Mouse (Mus musculus): ENCODE measurements around the gene Abcc1. TPM values are rescaled to one million over a fixed set of nuclear protein-coding genes. Genes with fewer than 3 reads are reported as not detected.

Abcc1 gene
- polyA plus RNA-seq, 1 experiment from 2014 or later = 13.2 TPM

DNA sequence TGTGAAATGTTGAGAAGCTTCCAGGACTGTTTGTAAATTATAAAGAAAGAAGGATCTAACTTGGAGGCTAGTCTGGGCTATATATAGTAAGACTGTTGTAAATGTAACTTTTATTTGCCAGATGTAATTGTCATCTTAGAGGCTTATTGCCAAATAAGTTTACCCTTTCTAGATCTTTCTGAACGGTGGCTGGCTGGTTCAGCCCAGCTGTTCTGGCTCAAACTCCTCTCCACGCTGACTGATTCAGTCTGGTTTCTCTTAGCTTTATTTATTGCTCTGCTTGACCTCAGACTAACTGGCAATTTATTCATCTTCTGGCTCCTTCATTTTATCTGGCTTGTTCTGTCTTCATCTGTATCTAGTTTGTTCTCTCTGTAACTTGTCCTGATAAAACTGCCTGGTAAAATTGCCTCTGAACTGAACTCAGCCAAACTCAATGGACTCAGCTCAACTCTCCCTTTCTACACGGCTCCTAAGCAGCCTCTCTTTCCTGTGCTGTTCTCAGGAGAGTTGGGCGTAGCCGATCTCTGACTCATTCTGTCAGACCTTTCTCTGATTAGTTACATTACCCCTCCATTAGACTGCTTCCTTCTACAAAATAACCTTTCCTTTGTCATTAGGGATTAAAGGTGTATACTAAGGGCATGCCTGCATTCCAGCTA, 55.7 kb downstream of the Abcc1 start:
- ATAC-seq (ENCODE audit: insufficient read depth) (peak; percentile 83), DNase-seq (peak; percentile 71)
- Histone ChIP-seq H3K36me3 (ENCODE audit: insufficient read depth) (peaks cover 15% of the 10 kb centered on the region; the same call in 1 of the 2 replicates), H3K9me3 (ENCODE audit: low read depth, low read length) (no peaks in the 10 kb centered on the region), H3K4me1 (ENCODE audit: insufficient read depth) (no peaks in the 10 kb centered on the region), H3K9ac (no peak overlapping the region), H3K27me3 (ENCODE audit: insufficient read depth, low read length) (no peaks in the 10 kb centered on the region), H3K27ac (ENCODE audit: low read depth) (no peak overlapping the region), H3K4me3 (ENCODE audit: low read depth, low read length) (no peak overlapping the region), H3K4me2 (no peak overlapping the region)
- 56% methylated on average over 5 of the region's 5 CpGs for WGBS
- no peak for TF ChIP-seq CTCF (IDR thresholded peaks at IDR 0.05; ENCODE audit: low read depth)

- WGBS = 79% methylated on average over 5 of the region's 5 CpGs
- DNase-seq = no peak
- Histone ChIP-seq H3K4me1 (ENCODE audit: insufficient read depth) (no peaks in the 10 kb centered on the region), H3K36me3 (ENCODE audit: insufficient read depth) (0 out of 2 replicates have a peak, but pooled peaks cover 5% of the 10 kb centered on the region), H3K27me3 (ENCODE audit: insufficient read depth, low read length) (no peaks in the 10 kb centered on the region), H3K27ac (ENCODE audit: low read depth) (no peak overlapping the region), H3K9ac (no peak overlapping the region), H3K4me3 (ENCODE audit: low read depth, low read length) (no peak overlapping the region), H3K9me3 (ENCODE audit: low read depth, low read length) (no peaks in the 10 kb centered on the region), H3K4me2 (no peak overlapping the region)
- no peak for TF ChIP-seq CTCF (IDR thresholded peaks at IDR 0.05; ENCODE audit: low read depth)
- ATAC-seq (ENCODE audit: insufficient read depth) = no peak
These were observed 59.3 kb downstream of the Abcc1 start for GRCm38 (mm10) chr16:14420496-14421132.

GRCm38 (mm10) chr16:14422081-14422480, 60.7 kb downstream of the Abcc1 start:
- no peak for TF ChIP-seq CTCF (IDR thresholded peaks at IDR 0.05; ENCODE audit: low read depth)
- ATAC-seq (ENCODE audit: insufficient read depth) = no peak
- no peak overlapping the region for H3K9ac ChIP-seq
- DNase-seq = no peak
- H3K36me3 ChIP-seq (ENCODE audit: insufficient read depth) = 0 out of 2 replicates have a peak, but pooled peaks cover 3% of the 10 kb centered on the region
- no peaks in the 10 kb centered on the region for H3K4me1 ChIP-seq (ENCODE audit: insufficient read depth)
- H3K27ac ChIP-seq (ENCODE audit: low read depth) = no peak overlapping the region
- 95% methylated on average over 3 of the region's 3 CpGs for WGBS
- H3K4me3 ChIP-seq (ENCODE audit: low read depth, low read length) = no peak overlapping the region
- no peaks in the 10 kb centered on the region for H3K27me3 ChIP-seq (ENCODE audit: insufficient read depth, low read length)
- H3K4me2 ChIP-seq = no peak overlapping the region
- H3K9me3 ChIP-seq (ENCODE audit: low read depth, low read length) = no peaks in the 10 kb centered on the region

- Histone ChIP-seq H3K27ac (ENCODE audit: low read depth) (no peak overlapping the region), H3K4me2 (no peak overlapping the region), H3K27me3 (ENCODE audit: insufficient read depth, low read length) (no peaks in the 10 kb centered on the region), H3K9ac (no peak overlapping the region), H3K36me3 (ENCODE audit: insufficient read depth) (no peaks in the 10 kb centered on the region), H3K4me3 (ENCODE audit: low read depth, low read length) (no peak overlapping the region), H3K9me3 (ENCODE audit: low read depth, low read length) (no peaks in the 10 kb centered on the region), H3K4me1 (ENCODE audit: insufficient read depth) (no peaks in the 10 kb centered on the region)
- TF ChIP-seq CTCF (IDR thresholded peaks at IDR 0.05; ENCODE audit: low read depth) = no peak
- 89% methylated on average over 6 of the region's 6 CpGs for WGBS
- no peak for ATAC-seq (ENCODE audit: insufficient read depth)
- DNase-seq = no peak
These were observed 68.0 kb downstream of the Abcc1 start for GRCm38 (mm10) chr16:14429371-14429770.

- no peak overlapping the region for H3K27ac ChIP-seq (ENCODE audit: low read depth)
- no peaks in the 10 kb centered on the region for H3K4me1 ChIP-seq (ENCODE audit: insufficient read depth)
- no peaks in the 10 kb centered on the region for H3K9me3 ChIP-seq (ENCODE audit: low read depth, low read length)
- WGBS = 95% methylated on average over 5 of the region's 5 CpGs
- no peak overlapping the region for H3K4me2 ChIP-seq
- TF ChIP-seq CTCF (IDR thresholded peaks at IDR 0.05; ENCODE audit: low read depth) = no peak
- H3K36me3 ChIP-seq (ENCODE audit: insufficient read depth) = peaks cover 7% of the 10 kb centered on the region; the same call in 1 of the 2 replicates
- H3K27me3 ChIP-seq (ENCODE audit: insufficient read depth, low read length) = no peaks in the 10 kb centered on the region
- H3K4me3 ChIP-seq (ENCODE audit: low read depth, low read length) = no peak overlapping the region
- ATAC-seq (ENCODE audit: insufficient read depth) (no peak), DNase-seq (no peak)
- H3K9ac ChIP-seq = no peak overlapping the region
These were observed 71.6 kb downstream of the Abcc1 start for GRCm38 (mm10) chr16:14432996-14433395.

GRCm38 (mm10) chr16:14435526-14435925, 74.2 kb downstream of the Abcc1 start:
- DNase-seq = no peak
- no peak for ATAC-seq (ENCODE audit: insufficient read depth)

DNA sequence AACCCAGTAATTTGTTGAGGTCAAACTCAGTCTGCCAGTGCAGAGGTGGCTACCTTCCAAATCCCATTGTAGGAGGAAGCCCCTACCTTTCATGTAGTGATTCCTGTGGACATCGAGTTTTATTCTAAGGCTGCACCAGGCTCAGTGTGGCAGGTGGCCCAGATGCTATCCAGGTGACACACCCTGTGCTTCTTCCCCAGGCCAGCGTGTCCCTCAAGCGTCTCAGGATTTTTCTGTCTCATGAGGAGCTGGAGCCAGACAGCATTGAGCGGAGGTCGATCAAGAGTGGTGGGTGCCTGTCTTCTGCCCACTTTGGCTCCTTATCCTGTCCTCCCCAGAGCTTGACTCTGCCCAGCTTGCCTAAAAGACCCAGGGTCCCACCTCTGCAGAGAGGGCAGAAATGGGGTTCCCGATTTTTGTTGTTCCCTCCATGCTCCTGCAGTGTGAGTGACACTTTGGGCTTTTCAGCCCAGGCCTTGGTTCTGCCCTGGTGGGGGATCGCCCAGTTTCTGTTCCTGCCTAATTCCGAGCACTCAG, 76.2 kb downstream of the Abcc1 start:
- WGBS = 91% methylated on average over 8 of the region's 8 CpGs
- Histone ChIP-seq H3K4me3 (ENCODE audit: low read depth, low read length) (no peak overlapping the region), H3K4me2 (no peak overlapping the region), H3K9me3 (ENCODE audit: low read depth, low read length) (no peaks in the 10 kb centered on the region), H3K36me3 (ENCODE audit: insufficient read depth) (peaks cover 13% of the 10 kb centered on the region; the same call in 1 of the 2 replicates), H3K4me1 (ENCODE audit: insufficient read depth) (no peaks in the 10 kb centered on the region), H3K9ac (no peak overlapping the region), H3K27ac (ENCODE audit: low read depth) (no peak overlapping the region), H3K27me3 (ENCODE audit: insufficient read depth, low read length) (no peaks in the 10 kb centered on the region)
- ATAC-seq (ENCODE audit: insufficient read depth) (no peak), DNase-seq (no peak)
- no peak for TF ChIP-seq CTCF (IDR thresholded peaks at IDR 0.05; ENCODE audit: low read depth)

More at GRCm38 (mm10) chr16:14435526-14435925, 74.2 kb downstream of the Abcc1 start:
- no peak overlapping the region for H3K4me3 ChIP-seq (ENCODE audit: low read depth, low read length)
- no peaks in the 10 kb centered on the region for H3K9me3 ChIP-seq (ENCODE audit: low read depth, low read length)
- WGBS = 86% methylated on average over 1 of the region's 1 CpGs
- H3K4me2 ChIP-seq = no peak overlapping the region
- H3K36me3 ChIP-seq (ENCODE audit: insufficient read depth) = peaks cover 13% of the 10 kb centered on the region; the same call in 1 of the 2 replicates
- no peak overlapping the region for H3K27ac ChIP-seq (ENCODE audit: low read depth)
- H3K9ac ChIP-seq = no peak overlapping the region
- no peak for TF ChIP-seq CTCF (IDR thresholded peaks at IDR 0.05; ENCODE audit: low read depth)
- H3K27me3 ChIP-seq (ENCODE audit: insufficient read depth, low read length) = no peaks in the 10 kb centered on the region
- H3K4me1 ChIP-seq (ENCODE audit: insufficient read depth) = no peaks in the 10 kb centered on the region
